Comparison of ENCODE assay signal across 22 mouse cellular contexts in the genomic region with DNA sequence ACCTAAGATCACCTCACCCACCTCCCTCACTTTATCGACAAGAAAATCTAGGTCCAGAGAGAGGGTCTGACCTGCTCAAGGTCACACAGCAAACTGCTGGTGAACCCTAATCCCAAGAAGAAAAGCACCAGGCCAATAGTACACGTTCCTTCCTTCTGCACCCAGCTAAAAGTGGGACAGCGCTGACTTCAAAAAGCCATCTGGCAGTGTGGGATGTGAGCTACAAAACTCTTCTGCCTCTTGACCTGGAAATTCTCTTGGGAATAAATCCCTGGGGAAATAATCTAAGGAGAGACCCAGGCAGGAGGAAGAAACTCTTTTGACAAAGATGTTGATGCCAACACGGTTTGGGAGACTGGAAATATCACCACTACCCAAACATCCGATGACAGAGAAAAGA.
"Had no signal": no experiment of that assay in that cellular context is flagged by ENCODE, and none has a peak within 500 bp of the region (broad histone marks: within the 10 kb centered on the region; RNA-seq: fewer than 3 reads in every experiment).

No protein-coding gene starts in this region.

- DNase-seq: gastrocnemius, adult 2 months; gastrocnemius, postnatal 10 days; gastrocnemius, postnatal 25 days; heart, adult 18-20 months; heart, postnatal 10 days; heart, postnatal 4 days; kidney, adult 18-20 months; kidney, adult 8-10 months; kidney, postnatal 10 days; kidney, postnatal 25 days; kidney, postnatal 4 days; liver; liver, embryonic 13.5 days had no signal

- H3K27ac ChIP-seq: gastrocnemius, adult 2 months; heart, embryonic 10.5 days; hindbrain, embryonic 10.5 days; hindbrain, embryonic 12.5 days; hindbrain, embryonic 14.5 days; intestine, embryonic 15.5 days; limb, embryonic 10.5 days; limb, embryonic 12.5 days; liver, embryonic 13.5 days; liver, embryonic 15.5 days had no signal

- H3K4me3 ChIP-seq: gastrocnemius, adult 2 months; heart, embryonic 10.5 days; heart, embryonic 12.5 days; hindbrain, embryonic 10.5 days; hindbrain, embryonic 12.5 days; intestine, embryonic 15.5 days; limb, embryonic 10.5 days; limb, embryonic 12.5 days; liver, embryonic 13.5 days; liver, embryonic 15.5 days had no signal
